Mouse (Mus musculus) heart, postnatal 0 days (tissue): ENCODE results near the gene Methig1. TPM values are rescaled to one million over a fixed set of nuclear protein-coding genes. Genes with fewer than 3 reads are reported as not detected.

Experiments
- ATAC-seq: fragments of 200-750 bp; cut with Nextera tagmentation; 2 replicates; pipeline ENCODE4 v1.8.0; 2017; ENCODE audit warnings: low read depth, moderate number of reproducible peaks, moderate library complexity; ENCODE audit not compliant: insufficient read depth
- DNase-seq: peaks from one replicate; pipeline ENCODE4 v3.0.0-alpha.2; 2016; ENCODE audit warnings: low spot score
- H3K27ac ChIP-seq: fragments of 300-500 bp; sonication (generic); 2 replicates; pipeline ENCODE4 v1.5.1; 2014; ENCODE audit warnings: low read depth, mild to moderate bottlenecking
- H3K27me3 ChIP-seq: fragments of 300-500 bp; sonication (generic); 2 replicates; pipeline ENCODE4 v1.6.1; 2014; ENCODE audit warnings: low read length, mixed read lengths; ENCODE audit not compliant: control insufficient read depth, insufficient read depth
- H3K36me3 ChIP-seq: fragments of 300-500 bp; sonication (generic); replicated peaks from 2 replicates; pipeline ENCODE4 v1.6.1; 2014; ENCODE audit warnings: low read length, mixed read lengths; ENCODE audit not compliant: control insufficient read depth, insufficient read depth
- H3K4me1 ChIP-seq: fragments of 300-500 bp; sonication (generic); 2 replicates; pipeline ENCODE4 v1.6.1; 2014; ENCODE audit warnings: antibody characterized with exemption; ENCODE audit not compliant: control insufficient read depth, insufficient read depth
- H3K4me2 ChIP-seq: fragments of 300-500 bp; sonication (generic); 2 replicates; pipeline ENCODE4 v1.6.1; 2014; ENCODE audit warnings: low read depth, mild to moderate bottlenecking, low read length, moderate library complexity
- H3K4me3 ChIP-seq: fragments of 300-500 bp; sonication (generic); 2 replicates; pipeline ENCODE4 v1.5.1; 2014; ENCODE audit warnings: low read depth, low read length
- H3K9ac ChIP-seq: fragments of 300-500 bp; sonication (generic); replicated peaks from 2 replicates; pipeline ENCODE4 v1.6.1; 2014; ENCODE audit warnings: low read depth, low read length, mixed read lengths
- H3K9me3 ChIP-seq: fragments of 300-500 bp; sonication (generic); replicated peaks from 2 replicates; pipeline ENCODE4 v1.6.1; 2016; ENCODE audit warnings: low read length; ENCODE audit not compliant: control insufficient read depth
- CTCF ChIP-seq: IDR thresholded peaks from 2 replicates; pipeline ENCODE4 v1.5.1; 2016; ENCODE audit warnings: antibody characterized with exemption, control low read depth, low read depth
- EP300 ChIP-seq: IDR thresholded peaks from 2 replicates; pipeline ENCODE4 v1.6.1; 2016; ENCODE audit warnings: antibody characterized with exemption, low read depth
- WGBS: fragments of 180-500 bp; shearing (Covaris S2); extraction: QIAGEN DNeasy Blood & Tissue Kit; methylation state at CpG from one replicate; pipeline ENCODE4 v1.1.7; 2014; 5-methylcytosine and 5-hydroxymethylcytosine counted together
- polyA plus RNA-seq: library from polyadenylated mRNA; unstranded; fragments of >200 nt; fragmentation: Nextera tagmentation; extraction: Ambion mirVana; gene quantifications from 2 replicates; pipeline ENCODE4 v1.2.1, GENCODE M21; 2015
- total RNA-seq: library from RNA; depleted of rRNA; stranded (reverse); fragments of >200 nt; gene quantifications from 2 replicates; pipeline ENCODE4 v1.2.3, GENCODE M21; 2014; ENCODE audit warnings: low replicate concordance

Gene Methig1
- total and polyA plus RNA-seq, 2 experiments from 2014 or later, result not detected

DNA sequence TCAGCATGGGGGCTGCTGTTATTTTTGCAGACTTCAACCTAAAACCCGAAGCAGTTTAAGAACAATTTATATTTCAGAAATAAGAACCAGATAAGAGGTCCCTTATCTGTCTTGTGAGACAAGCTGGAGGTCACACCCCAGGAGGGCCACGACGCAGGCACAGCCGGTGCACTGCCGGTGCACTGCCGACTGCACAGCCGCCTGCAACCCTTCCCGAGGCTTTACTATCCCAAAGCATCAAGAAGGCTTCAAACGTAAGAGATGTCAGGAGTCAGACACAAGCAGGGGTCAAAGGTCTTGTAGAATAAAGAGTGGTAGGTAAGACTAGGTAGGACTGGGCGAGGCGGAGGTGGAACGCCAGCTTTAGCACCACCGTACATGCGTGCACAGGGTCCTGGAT is 49.4 kb downstream of the Methig1 start:
- no peak overlapping the region for H3K9ac ChIP-seq
- H3K27ac ChIP-seq, result no peak overlapping the region
- no peaks in the 10 kb centered on the region for H3K9me3 ChIP-seq
- TF ChIP-seq CTCF, result no peak
- TF ChIP-seq EP300, result no peak
- no peaks in the 10 kb centered on the region for H3K27me3 ChIP-seq
- no peaks in the 10 kb centered on the region for H3K4me1 ChIP-seq
- WGBS, result 84% methylated on average over 14 of the region's 14 CpGs
- DNase-seq (no peak), ATAC-seq (no peak)
- no peak overlapping the region for H3K4me3 ChIP-seq
- peaks cover 87% of the 10 kb centered on the region for H3K36me3 ChIP-seq
- H3K4me2 ChIP-seq, result no peak overlapping the region

DNA sequence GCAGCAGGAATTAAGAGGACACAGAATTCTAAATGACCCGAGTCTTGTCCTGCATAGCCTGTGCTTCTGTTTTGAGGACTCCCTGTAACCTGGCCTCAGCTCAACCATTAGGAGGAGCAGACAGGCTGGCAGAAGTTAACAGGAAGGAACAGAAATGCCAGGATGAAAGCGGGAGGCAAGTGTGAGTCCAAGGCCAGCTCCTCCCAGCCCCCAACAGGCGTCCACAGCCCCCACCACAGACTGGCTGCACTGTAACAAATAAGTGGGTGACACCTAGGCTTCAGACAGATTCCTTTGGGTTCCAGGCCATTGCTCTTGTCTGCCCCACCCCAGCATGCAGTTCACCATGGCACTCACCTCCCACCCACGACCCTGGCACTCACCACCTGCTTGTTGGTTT is 49.8 kb downstream of the Methig1 start:
- no peak for DNase-seq
- Histone ChIP-seq H3K27me3 (no peaks in the 10 kb centered on the region), H3K27ac (no peak overlapping the region), H3K4me3 (no peak overlapping the region), H3K36me3 (peaks cover 86% of the 10 kb centered on the region), H3K4me2 (no peak overlapping the region), H3K4me1 (no peaks in the 10 kb centered on the region), H3K9me3 (no peaks in the 10 kb centered on the region), H3K9ac (no peak overlapping the region)
- ATAC-seq, result no peak
- 90% methylated on average over 4 of the region's 4 CpGs for WGBS
- no peak for TF ChIP-seq CTCF
- no peak for TF ChIP-seq EP300

GRCm38 (mm10) chr15:100403318-100404000 is 50.5 kb downstream of the Methig1 start:
- 89% methylated on average over 16 of the region's 16 CpGs for WGBS
- peaks cover 86% of the 10 kb centered on the region for H3K36me3 ChIP-seq

DNA sequence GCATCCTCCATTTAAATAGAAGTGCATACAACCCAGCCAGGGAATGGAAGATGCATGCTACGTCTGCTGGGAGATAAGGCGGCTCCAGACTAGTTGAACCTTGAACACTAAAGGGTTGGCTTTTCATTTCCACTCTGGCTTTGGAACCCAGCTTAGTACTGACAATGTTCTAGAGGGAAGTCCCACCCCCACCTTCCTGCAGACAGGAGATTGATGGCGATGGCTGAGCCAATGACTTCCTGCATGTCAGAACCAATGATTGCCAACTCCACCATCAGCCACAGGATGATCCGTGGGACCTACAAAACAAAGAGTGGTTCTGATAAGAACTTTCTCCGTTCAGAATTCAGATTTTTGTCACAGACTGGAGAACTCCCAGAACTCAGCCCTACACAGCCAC is 53.1 kb downstream of the Methig1 start:
- Histone ChIP-seq H3K27me3 (no peaks in the 10 kb centered on the region), H3K4me1 (no peaks in the 10 kb centered on the region), H3K4me2 (no peak overlapping the region), H3K9ac (no peak overlapping the region), H3K9me3 (no peaks in the 10 kb centered on the region), H3K27ac (no peak overlapping the region), H3K4me3 (no peak overlapping the region), H3K36me3 (peaks cover 77% of the 10 kb centered on the region)
- no peak for DNase-seq
- TF ChIP-seq EP300, result no peak
- TF ChIP-seq CTCF, result no peak
- 54% methylated on average over 5 of the region's 5 CpGs for WGBS
- no peak for ATAC-seq

More at GRCm38 (mm10) chr15:100403318-100404000, 50.5 kb downstream of the Methig1 start:
- H3K9me3 ChIP-seq, result no peaks in the 10 kb centered on the region
- ATAC-seq, result no peak
- H3K4me2 ChIP-seq, result no peak overlapping the region
- no peak overlapping the region for H3K9ac ChIP-seq
- H3K4me3 ChIP-seq, result no peak overlapping the region
- H3K27me3 ChIP-seq, result no peaks in the 10 kb centered on the region
- no peak for TF ChIP-seq CTCF
- TF ChIP-seq EP300, result no peak
- no peak for DNase-seq
- H3K27ac ChIP-seq, result no peak overlapping the region
- no peaks in the 10 kb centered on the region for H3K4me1 ChIP-seq

DNA sequence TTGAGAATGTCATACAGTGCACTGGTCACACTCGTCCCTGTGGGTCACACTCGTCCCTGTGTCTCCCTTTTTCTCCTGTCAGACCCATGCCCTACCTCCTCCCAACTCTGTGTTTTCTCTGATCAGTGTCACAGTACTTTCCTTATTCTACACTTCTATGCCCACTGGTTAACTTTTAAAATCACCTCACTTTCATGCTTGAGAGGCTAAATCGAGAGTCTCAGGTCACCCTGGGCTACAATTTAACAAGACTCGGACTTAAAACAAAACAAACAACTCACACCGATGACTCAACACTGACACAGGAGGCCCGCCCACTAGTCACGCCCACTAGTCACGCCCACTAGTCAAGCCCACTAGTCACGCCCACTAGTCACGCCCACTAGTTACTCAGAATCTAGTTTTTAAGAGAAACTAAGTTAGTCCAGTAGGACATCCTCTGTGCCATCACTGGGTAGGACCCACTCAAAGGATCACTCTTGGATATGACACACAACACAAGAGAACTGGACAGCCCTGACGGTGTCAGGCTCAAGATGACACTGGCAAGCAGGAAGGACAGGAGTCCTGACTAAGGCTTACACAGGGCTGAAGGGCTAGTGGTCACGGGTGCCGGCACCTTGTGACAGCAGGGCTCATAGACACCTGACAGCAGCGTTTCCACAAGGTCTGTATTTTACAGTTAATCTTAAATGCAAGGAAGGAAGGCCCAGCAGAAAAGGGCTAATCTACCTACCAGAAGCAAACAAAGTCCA is 58.1 kb downstream of the Methig1 start:
- Histone ChIP-seq H3K27ac (no peak overlapping the region), H3K9ac (no peak overlapping the region), H3K4me1 (0 out of 2 replicates have a peak, but pooled peaks cover 15% of the 10 kb centered on the region), H3K36me3 (peaks cover 36% of the 10 kb centered on the region), H3K9me3 (no peaks in the 10 kb centered on the region), H3K4me3 (no peak overlapping the region), H3K4me2 (no peak overlapping the region), H3K27me3 (no peaks in the 10 kb centered on the region)
- DNase-seq, result no peak
- 0 out of 2 replicates have a peak, but pooled peaks have one; percentile 33 for ATAC-seq
- 67% methylated on average over 14 of the region's 14 CpGs for WGBS
- TF ChIP-seq EP300 (no peak), CTCF (no peak)
